Mouse (Mus musculus) left cerebral cortex, postnatal 10 days (tissue): ENCODE data around the gene Bivm. TPM values are rescaled to one million over a fixed set of nuclear protein-coding genes. Genes with fewer than 3 reads are reported as not detected.

Experiments used
- DNase-seq, 2 experiments: peaks; one replicate each; pipeline ENCODE4 v3.0.0; 2021 to 2022; ENCODE audit warnings: low spot score in 2 of 2, mixed read lengths in 1 of 2; ENCODE audit errors: extremely low spot score in 1 of 2
- intact Hi-C: fragments of 180-260 bp; cut with DNase I; formaldehyde crosslinking; loops from one replicate; pipeline ENCODE4 v1.15.1; 2025
- total RNA-seq, 2 experiments: library from RNA; stranded (reverse); gene quantifications; 2 replicates each; pipeline ENCODE4 v1.2.3; 2021

The Bivm gene
- total RNA-seq, 2 experiments from 2014 or later, result 42.9 to 45.6 TPM

DNA sequence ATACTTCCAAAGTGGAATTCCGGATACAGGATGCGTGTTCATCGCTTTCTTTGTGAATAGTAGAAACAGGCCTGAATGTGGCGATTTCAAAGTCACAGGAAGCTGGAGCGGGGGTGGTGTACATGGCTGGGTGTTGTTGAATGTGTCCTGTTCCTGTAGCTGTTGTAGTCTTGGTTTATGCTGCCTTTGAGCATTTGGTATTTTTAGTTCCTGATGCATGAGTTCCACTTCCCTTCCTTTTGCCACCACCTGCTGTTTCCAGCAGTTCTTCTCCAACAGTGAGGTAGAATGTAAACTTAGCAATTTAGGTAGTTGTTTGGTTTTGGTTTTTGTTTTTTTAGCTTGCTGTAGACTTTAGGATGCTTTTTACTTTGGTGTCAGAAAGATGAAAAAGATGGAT, 43.6 kb downstream of the Bivm start:
- no peak for DNase-seq
- intact Hi-C loops, result no loop called here

DNA sequence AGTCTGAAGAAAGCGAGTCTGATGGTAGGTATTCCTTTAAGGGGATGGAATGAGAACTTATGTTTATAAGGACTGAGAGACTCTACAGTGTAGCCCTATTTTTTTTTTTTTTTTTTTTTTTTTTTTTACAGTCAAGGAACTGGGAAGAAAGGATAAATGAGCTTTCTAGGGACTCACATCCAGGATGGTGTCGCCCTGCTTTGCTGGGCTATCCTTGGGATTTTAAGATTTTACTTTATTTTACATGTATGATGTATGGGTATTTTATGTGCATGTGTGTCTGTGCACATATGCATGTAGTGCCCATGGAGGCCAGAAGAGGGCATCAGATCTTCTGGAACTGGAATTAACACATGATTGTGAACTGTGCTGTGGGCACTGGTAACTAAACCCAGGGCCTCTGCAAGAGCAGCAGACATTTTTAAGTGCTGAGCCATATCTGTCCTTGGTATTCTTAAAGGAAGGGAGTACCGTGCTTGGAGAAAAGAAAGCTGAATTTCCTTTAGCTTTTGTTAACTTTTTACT, 49.2 kb downstream of the Bivm start:
- DNase-seq, result no peak
- intact Hi-C loops, result no loop called here

DNA sequence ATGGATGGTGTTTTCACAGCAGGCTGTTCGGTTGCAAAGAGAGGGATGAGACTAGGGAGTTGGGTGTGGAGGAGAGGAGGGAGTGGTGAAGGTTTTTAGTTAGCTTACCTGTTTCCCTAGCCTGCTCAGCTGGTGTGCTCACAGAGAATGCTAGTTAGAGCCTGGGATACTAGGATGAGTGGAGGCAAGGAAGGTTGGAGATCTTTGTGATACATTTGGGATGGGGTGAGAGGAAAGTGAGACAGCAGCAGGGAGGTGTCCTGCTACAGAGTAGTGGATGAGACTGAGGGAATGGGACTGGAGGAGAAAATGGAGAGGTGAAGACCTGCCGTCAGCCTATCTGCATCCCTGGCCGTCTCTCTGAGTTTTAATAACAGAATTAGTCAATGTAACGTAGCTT, 53.9 kb downstream of the Bivm start:
- DNase-seq, result no peak
- intact Hi-C loops, result no loop called here

DNA sequence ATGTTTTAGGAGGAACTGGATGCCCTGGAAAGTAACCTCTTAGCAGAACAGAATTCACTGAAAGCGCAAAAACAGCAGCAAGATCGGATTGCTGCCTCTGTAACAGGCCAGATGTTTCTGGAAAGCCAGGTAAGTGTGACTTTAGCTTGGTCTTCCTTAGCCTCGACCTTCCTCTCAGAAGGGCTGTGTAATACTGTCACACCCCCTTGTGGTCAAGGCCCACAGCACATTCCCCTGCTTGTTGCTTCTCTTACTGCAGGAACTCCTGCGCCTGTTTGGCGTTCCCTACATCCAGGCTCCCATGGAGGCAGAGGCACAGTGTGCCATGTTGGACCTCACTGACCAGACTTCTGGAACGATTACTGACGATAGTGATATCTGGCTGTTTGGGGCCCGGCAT, 55.1 kb downstream of the Bivm start:
- no peak for DNase-seq
- intact Hi-C loops, result no loop called here

DNA sequence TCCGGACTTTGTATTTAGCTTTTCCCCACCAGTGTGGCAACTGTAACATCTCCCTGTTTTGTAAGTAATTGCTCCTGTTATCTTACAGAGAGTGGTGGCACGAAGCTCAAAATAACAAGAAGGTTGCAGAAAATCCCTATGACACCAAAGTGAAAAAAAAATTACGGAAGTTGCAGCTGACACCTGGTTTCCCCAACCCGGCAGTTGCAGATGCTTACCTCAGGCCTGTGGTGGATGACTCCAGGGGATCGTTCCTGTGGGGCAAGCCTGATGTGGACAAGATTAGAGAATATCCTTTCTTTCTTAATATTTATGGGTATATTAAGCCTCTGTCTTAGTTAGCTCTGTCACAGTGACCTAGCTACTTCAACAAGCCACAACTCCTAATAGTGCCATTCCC, 59.3 kb downstream of the Bivm start:
- intact Hi-C loops, result no loop called here
- no peak for DNase-seq

DNA sequence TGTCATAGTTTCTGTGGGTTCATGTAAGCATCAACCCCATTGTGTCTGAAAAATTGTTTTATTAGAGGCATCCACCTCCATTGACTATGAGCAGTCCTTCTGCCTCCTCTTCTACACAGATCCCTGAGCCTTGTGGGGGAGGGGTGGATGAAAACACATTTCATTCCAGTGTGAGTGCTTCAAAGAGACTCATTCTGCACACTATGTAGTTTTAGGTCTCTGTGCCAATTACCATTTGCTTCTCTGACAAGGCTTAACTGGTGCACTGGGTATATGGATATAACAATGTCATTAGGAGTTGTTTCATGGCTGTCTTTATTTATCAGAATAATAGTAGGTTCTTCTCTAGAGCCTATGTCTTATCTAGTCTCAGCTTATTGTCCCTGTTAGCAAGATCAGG, 67.6 kb downstream of the Bivm start:
- intact Hi-C loops, result no loop called here
- no peak for DNase-seq

Other genes with a start within 250 kb of the Bivm start
- 10 to 100 TPM; 62.5 to 62.7 TPM for gene Tpp2, start 185.3 kb upstream of the Bivm start, total RNA-seq
- under 1 TPM; 0.30 to 0.51 TPM for gene Mettl21c, start 98.9 kb upstream of the Bivm start, total RNA-seq
- gene Gm8251, start 57.0 kb upstream of the Bivm start, total RNA-seq, result not detected
- gene Tex30, start 16.5 kb upstream of the Bivm start, total RNA-seq, result 1 to 10 TPM; 7.8 to 9.1 TPM
- 10 to 100 TPM; 10.5 to 11.1 TPM for gene Kdelc1, start 149 bp upstream of the Bivm start, total RNA-seq
- gene Ercc5, start 28.8 kb downstream of the Bivm start, total RNA-seq, result 10 to 100 TPM; 21.1 to 21.3 TPM
- not detected for gene Mettl21e, start 100.0 kb downstream of the Bivm start, total RNA-seq